Mouse (Mus musculus) myocyte (in vitro differentiated cells): Measurements from ENCODE around the gene Fgf9.

Experiments
- CEBPB ChIP-seq: IDR thresholded peaks from 2 replicates; pipeline ENCODE4 v1.6.1; 2011; ENCODE audit warnings: mild to moderate bottlenecking, moderate library complexity; ENCODE audit not compliant: poor library complexity, insufficient read depth, severe bottlenecking
- E2F4 ChIP-seq: IDR thresholded peaks from one replicate; pipeline ENCODE4 v1.6.1; 2011; ENCODE audit warnings: mild to moderate bottlenecking, control low read depth, moderate library complexity; ENCODE audit not compliant: insufficient read depth
- MAX ChIP-seq: IDR thresholded peaks from one replicate; pipeline ENCODE4 v1.6.1; 2011; ENCODE audit warnings: low read depth, mild to moderate bottlenecking, control low read depth
- POLR2A ChIP-seq: IDR thresholded peaks from one replicate; pipeline ENCODE4 v1.6.1; 2011; ENCODE audit warnings: low read depth, mild to moderate bottlenecking, control low read depth, moderate library complexity; ENCODE audit not compliant: insufficient read length
- POLR2AphosphoS2 ChIP-seq: IDR thresholded peaks from one replicate; pipeline ENCODE4 v1.6.1; 2011; ENCODE audit warnings: low read depth, control low read depth; ENCODE audit not compliant: insufficient read length

DNA sequence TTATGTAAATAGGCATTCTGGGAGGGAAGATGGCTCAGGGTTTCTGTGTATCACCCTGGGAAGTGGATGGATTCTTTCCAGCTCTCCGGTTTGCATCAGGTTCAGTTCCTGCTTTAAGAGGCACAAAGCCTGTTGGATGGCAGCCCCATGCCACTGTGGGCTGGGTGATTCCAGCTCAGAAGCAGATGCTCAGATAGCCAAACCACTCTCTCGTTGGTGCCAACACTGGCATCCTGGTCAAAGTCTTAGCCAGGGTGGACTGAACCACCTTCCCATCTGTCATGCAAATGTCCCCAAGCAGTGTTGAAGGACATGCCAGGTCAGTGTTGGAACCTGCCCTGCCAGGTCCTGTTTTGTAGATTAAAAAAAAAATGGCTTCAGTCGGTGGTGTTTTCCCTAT lies 42.0 kb downstream of the Fgf9 start:
- TF ChIP-seq MAX (no peak), POLR2AphosphoS2 (no peak), POLR2A (no peak), E2F4 (no peak), CEBPB (no peak)
